Mouse (Mus musculus): ENCODE measurements at regions not wholly inside any gene's neighbourhood (a gene's known extent, or its start where the extent isn't known, plus 50 kb on each side); places are given as distances from the start of the nearest gene placed in this dataset.
A peak's percentile ranks its signal among the peaks of the same experiment; 100 is the strongest.

DNA sequence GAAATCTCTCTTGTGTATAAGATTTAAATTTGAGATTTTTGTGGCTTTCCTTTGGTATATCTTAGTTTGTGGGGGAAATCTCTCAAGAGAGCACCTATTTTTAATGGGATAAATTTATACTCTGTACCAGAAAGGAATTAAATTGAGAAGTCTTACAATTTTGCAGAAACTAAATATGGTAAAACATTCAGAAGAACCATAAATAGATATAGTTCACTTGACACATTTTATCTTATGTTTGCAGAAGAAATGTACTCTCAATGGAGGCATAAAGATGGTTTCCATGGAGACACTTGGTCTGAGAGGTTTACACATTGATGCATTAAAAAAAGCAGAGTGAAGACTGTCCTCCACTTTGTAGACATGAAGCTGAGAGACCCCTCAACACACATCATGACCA, 86.9 kb downstream of the Ndufa10 start:
- DNase-seq, result no peak

DNA sequence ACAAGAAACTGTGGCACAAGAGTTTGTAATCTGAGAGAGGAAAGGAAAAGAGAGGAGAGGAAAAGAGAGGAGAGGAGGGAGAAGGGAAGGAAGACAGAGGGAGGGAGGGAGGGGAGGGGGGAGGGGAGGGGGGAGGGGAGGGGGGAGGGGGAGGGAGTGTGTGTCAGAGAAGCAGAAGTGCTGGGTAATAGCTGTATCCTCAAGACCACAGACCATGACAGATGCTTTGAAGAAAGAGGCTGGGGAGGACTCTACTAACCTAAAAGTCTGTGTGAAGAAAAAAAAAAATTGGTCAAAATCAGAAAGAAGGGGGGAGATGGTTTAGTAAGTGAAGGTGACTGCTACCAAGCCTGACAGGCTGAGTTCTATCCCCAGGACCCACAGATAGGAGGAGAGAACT, 88.7 kb downstream of the Ndufa10 start:
- no peak for DNase-seq

DNA sequence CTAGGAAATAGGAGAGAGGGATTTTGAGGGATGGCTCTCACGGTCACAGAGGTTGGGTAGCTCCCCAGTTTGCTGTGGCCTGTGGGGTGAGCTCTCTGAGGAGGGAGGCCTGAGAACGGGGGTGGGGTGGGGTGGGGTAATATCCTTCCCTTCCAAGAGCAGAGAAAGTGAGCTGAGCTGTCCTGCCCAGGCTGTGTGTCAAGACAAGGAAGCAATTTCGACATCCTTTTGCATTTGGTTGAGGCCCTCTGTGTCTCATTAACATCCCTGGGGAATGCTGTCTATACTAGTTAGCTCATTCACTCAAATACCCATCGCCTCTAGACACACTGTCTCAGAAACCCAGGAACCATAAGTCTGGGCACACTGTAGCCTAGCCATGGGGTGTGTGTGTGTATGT, 89.9 kb downstream of the Ndufa10 start:
- no peak for DNase-seq

DNA sequence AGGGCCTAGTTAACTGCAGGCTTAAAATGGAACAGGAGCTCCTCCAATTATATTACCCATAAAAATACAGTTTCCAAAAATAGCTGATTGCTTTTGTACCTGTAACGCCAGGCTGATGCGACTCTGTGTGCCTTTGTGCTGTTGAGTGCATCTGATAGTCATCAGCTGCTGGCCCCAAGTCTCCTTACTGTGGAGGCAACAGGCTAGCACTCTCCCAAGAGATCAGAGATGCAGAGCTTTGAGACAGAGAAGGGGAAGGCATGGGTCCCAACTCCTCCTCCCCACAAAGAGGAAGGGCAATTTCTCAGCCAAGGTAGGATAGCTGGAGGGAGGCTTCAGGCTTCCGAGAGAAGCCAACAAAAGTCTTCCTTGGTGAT, 94.2 kb downstream of the Ndufa10 start:
- DNase-seq, result no peak

DNA sequence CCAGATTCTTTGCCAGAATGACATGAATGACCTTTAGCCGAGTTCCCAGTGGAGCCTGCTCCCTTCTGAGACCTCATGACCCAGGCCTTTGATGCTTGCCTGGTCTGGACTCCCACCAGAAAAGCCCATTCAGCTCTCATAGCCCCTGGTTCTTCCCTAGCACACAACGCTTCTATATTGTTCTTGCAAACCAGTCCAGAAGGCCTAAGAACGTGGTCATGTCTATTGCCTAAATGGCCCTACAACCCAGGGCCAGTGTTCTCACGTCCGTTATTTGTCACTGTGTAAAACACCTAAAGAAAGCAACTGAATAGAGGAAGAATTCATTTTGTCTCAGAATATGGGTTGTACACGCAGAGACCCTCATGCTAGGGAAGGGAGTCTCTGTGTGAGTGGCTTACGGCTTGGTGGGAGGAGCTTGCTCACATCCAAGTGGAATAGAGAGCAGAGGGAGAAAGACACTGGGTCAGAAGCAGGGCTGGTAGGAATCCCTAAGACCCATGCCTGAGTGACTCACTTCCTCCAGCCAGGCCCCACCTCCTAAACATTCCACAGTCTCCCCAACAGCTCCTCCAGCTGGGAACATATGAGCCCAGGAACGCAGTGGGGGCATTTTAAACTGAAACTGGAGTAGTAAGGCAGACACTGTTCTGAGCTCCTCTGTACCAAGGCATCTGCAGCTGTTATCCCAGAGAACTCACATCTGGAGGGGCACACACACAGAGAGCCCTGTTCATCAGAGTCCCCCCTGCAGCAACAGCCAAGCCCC, 94.7 kb downstream of the Ndufa10 start:
- peak; percentile 8 for DNase-seq

DNA sequence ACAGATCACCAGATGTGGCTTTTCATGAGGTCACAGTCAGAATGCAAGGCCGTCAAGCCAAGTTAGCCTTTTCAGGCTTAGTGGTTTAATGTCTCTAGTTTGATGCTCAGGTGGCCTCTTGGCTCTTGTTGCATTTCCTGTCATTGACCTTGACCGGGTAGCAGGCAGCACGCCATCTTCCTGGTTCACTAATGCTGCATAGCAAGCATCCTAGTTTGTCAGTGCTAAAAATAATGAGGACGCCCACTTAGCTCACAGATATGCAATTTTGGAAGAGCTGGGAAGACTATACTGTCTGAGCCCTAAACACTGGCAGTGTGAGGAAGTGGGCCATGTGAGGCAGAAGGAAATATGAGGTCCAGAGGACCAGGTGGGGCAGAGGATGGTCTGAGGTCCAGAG, 97.2 kb downstream of the Ndufa10 start:
- no peak for DNase-seq

DNA sequence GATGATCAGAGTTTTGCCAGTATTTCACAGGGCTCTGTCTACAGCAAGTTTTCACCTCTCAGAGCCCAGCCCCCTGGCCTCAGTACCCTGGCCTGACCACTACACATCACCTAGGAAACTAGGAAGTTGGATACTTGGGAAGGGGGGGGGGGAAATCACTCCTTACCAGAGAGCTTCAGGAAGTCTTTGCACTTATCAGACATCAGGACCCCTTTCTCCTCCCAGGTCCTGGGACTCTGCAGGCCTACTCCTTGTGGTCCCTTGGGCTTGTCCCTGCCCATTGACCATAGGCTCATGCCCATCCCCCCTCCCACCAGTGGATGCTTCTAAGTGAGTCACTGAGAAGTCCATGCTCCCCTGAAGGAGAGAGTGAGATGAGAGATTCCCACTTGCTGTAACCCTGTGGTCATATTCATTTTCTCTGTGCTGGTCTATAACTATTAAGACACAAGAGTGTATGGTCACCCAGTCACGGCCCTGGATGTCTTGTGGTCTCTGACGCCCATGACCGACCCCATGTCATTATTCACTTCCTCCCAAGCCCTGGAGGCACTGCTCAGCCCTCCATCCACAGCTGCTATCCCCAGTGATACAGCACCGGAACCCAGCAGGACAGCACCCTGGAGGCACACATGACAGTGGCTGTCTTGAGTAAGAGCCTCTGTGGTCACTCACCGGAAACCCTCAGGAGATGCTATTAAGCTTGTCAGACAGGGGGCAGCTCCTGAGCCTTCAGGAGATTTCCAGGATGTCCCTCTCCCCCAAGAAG, 101.3 kb downstream of the Ndufa10 start:
- no peak for DNase-seq

DNA sequence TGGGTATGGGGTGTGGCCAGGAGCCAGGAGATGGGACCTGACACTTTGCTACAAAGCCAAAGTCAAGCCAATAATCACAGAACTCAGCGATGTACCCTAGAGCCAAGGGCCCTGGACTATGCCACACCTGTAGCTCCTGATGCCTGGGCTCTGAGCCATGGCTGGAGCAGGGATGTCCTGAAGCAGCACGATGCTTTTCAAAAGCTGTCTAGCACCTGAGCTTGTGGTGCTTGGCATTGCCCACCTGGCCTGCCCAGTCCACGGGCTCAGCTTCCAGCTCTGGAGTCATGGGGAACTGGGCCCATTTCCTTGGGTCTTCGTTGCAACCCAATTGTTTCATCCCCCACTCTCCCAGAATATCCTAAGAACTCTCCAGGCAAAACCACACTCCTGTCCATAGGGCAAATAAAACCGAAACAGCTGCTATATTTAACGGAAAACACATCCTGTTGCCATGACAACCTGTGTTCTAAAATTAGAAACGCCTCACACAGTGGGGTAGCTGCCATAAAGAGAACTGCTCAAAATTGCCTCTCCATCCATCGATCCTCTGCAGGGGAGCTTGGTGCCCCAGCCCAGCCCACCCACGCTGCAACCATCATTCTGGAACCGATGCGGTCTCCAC, 102.2 kb downstream of the Ndufa10 start:
- no peak for DNase-seq

DNA sequence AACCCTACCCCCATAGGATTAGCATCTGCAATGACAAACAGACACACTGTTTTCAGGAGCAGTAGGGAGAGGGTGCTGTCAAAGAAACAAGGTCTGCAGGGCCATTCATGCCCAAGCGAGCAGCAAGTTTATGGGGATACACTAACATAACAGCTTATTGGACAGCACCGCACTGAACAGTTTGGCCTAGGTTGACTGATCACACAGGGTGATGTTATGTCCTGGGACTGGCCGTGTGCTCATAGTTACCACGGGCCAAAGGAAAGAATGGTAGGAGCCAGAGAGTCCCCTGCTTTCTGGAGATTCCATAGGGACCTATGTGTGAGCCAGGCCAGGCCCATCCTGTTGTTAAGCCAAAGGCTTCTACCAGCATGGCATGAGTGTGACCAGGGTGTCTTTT, 102.8 kb downstream of the Ndufa10 start:
- DNase-seq, result no peak

DNA sequence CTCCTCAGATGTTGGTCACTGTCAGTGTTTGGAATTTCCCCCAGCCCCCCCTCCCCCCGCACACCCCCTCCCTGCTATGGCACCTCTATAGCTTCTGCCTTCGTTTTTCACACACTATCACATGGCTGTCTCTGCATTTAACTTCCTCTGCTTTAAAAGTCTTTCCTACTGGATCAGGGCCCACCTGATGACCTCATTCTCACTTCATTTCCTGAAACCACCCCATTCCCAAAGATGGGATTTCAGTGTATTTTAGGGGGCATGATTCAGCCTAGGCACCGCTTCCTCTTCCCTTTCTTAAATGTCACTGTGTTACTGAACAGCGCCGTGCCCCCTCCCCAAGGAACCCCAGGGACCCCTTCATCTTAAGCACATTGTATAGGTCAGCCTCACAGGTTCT, 103.7 kb downstream of the Ndufa10 start:
- no peak for DNase-seq

DNA sequence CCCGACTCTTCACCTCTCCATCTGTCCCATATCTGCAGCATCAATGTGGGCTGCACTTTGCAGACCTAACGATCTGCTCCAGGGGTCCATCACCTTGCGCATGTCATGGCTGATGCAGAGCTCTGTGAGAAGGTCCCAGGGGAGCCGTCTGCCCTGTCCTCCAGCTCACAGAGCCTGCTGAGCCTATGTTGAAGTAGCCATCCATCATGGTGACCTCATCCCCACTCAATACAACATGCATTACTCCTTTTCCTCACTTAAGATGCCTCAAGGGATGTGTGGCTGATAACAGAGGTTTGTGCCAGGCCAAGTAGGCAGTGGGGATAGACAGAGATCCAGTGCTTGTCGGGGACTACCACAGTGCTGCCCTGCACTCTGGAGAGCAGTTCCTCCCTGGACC, 107.4 kb downstream of the Ndufa10 start:
- DNase-seq, result no peak

DNA sequence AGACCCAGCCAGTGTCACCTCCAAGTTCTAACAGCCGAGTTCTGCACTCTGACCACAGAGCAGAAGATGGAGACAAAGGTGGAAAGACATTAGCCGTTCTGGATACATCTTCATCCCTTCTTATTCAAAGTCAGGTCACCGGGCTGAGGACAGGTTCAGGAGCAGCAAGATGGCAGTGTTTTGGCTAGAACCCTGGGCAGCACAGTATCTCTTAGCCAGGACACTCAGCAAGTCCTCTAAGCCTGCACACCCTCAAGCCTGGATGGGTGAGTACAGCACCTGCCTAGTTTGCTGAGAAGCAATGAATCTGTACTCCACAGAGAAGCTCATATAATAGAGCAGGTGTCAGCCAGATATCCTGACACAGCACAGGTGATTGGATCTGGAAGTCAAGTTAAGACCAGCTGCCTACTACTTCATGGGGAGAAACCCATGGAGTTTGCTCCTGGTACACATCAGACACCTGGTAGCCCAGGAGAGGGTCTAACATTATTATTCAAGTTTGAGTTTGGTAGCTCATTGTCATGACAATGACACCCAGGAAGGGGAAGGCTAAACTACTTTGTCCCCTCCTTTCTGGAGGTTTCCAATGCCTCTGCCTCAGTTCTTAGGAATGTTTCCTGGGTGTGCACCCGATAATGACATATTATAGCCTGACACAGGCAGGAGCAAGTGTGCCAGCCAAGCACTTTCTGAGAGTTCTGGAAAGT, 108.1 kb downstream of the Ndufa10 start:
- no peak for DNase-seq

DNA sequence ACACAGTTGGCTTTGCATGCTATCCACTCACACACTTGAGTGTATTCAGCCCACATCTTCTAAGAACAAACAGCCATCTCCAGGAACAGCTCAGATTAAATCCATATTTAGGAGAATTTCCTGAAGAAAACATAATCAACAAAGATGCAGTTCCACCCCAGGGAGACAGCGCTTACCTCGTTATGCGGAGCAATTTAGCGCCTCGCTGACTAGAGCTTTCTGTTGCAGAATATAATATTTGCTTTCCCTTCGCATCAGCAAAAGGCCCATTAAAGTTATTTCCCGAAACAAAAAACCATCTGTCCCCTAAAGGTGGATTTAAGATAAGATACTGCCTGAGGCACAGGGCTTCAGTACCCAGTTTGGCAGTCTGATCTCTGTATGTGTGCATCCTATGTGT, 112.0 kb downstream of the Ndufa10 start:
- DNase-seq, result no peak

DNA sequence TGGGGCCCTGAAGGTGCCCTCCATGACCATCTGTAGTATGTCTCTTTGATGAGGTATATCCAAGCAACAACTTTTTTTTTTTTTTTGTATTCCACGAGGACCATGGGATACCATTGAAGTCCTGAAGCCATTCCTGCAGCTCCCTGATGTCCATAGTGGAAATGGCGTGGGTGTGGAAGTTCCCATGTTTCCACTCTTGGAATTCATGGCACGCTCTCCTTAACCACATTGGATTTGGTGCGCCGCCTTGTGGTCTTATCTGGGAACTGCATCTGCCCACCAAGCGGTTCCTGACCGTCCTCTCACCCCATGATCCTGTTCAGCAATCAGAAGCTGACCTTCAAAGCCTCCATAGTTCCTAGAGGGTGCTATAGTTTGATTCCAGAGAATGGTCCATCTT, 113.4 kb downstream of the Ndufa10 start:
- peak; percentile 70 for DNase-seq

DNA sequence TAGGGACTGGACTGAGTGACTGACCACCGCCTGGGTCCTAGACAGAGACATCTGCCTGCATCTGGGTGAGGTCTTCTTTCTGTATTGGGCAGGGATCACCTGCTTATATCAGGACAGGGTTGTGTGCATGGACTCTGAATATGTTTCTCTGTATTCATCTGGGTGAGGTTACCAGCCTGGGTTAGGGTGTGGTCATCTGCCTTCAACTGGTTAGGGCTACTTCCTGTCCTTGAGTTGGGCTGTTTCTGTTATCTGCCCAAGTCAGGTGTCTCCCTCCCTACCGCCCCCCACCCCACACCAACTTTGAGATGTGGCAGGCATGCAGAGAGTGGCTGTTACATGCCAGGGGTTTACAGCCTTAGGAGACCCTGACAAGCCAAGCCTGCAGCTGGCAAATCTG, 114.2 kb downstream of the Ndufa10 start:
- no peak for DNase-seq

DNA sequence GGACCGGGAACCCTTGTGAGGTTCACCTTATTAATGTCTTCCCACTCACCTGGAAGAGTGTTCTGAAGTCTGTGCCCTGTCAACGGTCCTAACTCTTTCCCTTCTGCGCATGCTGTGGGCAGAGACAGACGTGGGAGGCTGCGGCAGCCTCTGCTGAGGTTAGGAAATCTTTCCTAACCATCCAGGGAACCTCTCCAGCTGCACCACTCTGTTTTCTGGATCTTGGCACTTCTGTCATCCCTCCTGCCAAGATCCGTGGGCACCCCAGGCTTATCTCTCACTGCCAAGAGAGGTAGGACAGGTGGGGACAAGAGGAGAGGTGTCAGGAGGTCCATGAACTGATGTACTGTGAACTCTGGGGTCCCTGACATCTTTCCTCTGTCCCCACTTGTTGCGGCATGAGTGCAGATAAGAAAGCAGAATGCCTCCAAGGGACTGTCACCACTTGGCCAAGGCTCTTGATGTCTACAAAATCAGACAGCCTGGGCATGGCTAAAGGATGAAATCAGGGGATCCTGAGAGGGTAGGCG, 114.8 kb downstream of the Ndufa10 start:
- no peak for DNase-seq

DNA sequence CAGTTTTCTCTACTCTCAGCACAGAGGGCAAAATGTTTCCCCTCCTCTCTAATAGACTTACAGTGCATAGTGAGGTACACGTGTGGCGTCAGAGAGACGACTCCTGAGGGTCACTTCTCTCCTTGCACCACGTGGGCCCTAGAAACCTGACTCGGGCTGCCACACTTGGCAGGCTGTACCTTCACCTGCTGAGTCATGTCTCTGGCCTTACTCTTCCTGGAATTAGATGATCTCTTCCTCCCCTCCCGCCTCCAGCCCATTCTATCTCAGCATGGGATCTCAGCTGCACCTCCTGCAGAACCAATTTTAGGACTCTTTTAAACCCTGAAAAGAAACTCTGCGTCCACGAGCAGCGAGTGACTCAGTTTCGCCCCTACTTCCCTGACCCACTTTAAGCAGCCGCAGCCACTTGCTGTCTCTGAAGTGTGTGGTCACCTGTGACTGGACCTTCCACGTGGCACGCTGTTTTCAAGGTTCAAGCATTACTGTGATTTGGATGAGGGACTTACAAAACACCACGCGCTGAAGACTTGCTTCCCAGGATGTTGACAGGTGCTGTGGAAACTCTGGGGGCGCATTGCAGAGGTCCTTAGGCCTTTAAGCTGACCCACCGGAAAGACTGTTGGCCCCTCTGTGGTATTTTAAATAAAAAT, 125.2 kb downstream of the Ndufa10 start:
- DNase-seq, result peak; percentile 51

DNA sequence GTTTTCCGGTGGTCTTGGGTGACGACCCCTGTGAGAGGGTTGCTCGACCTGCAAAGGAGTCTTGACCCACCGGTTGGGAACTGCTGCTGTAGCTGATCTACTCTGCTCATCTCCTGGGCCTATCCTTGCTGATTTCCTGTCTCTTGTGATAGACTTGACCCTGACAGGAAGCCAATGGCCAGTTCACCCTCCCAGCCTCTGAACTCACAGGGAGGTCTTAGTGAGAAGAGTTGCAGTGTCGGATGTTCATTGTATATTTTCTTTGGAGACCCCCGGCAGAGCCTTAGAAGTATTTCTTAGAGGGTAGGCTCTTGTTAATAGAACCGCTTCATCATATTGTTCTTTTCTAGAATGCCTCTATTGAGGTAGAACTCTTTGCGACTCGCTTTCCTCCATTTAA, 126.0 kb downstream of the Ndufa10 start:
- no peak for DNase-seq

DNA sequence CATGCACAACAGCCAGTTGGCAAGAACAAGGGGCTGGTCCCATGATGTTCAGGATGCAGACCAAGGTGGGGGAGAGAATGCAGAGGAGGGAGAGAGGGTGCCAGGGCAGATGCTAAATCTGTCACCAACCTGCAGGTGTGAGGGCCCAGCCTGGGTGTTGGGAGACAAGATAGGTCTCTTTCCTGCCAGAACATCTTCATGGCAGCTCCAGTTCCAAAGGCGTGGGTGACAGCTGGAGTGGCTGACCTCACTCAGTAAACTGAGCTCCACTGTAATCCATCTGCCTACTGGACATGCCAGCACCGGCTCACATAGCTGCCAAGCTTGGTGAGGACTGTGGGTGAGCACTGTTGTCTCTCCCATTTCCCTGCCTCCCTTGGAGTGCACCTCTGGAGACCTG, 129.9 kb downstream of the Ndufa10 start:
- DNase-seq, result no peak

DNA sequence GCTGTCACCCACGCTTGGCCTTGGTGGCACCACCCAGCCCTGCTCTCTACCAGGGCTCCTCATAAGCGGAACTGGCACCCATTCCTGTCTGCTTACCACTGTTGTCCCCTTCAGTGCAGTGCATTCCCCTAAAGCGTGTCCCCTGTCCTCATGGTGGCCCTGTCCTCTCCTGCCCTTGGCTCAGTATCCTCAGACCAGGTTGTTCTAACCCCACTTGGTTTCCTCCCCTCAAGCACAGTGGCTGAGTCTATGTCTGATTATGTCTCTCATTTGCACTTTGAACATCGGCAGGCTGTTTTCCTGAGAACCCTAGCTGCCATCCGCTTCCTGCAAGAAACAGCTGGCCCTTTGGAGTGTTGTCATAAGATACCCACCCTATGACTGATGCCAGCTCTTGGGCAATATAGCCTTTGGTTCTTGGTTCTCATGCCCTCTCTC, 130.5 kb downstream of the Ndufa10 start:
- DNase-seq, result no peak

DNA sequence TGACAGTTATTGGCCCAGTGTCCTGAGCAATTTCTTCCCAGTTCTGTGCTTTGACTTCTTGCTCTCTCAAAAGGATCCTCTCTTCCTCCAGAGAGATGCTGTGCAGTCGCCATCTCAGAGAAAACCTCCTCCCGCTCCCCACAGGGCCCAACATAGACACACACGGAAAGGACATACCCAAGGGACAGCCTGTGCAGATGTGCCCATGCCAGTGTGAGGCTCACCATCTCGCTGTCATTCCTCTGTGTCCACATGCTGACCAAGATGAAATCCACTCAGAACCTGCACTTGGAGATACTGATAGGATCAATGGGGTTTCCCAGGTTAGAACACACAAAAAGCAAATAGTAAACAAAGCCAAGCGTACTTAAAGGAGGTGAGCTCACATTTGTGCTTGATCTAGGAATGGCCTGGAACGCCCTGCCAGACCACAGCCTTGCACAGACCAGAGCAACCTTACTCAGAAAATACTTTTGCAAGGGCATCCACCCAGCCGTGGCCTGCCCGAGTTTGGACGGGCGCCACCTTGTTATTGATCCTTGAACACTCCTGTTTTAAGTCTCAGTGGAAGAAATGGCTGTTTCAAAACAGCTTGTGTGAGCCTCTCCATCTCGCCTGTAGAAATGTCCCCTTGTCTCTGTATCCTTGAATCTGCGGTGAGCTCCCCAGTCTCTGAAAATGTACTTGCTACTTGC, 131.7 kb downstream of the Ndufa10 start:
- peak; percentile 40 for DNase-seq

Measured in adrenal gland, adult 2 months (tissue).